Mouse (Mus musculus) E14TG2a.4 (cell line): ENCODE results near the gene Skap2.

Experiments used
- H3K27me3 ChIP-seq: 2 replicates; pipeline ENCODE4 v1.6.1; 2014; ENCODE audit warnings: low read length, control low read depth; ENCODE audit not compliant: insufficient read depth
- H3K36me3 ChIP-seq: 2 replicates; pipeline ENCODE4 v1.6.1; 2014; ENCODE audit warnings: low read length, control low read depth; ENCODE audit not compliant: insufficient read depth
- H3K4me1 ChIP-seq: replicated peaks from 2 replicates; pipeline ENCODE4 v1.6.1; 2014; ENCODE audit warnings: low read depth, low read length, control low read depth
- H3K4me3 ChIP-seq: replicated peaks from 2 replicates; pipeline ENCODE4 v1.5.1; 2014; ENCODE audit warnings: mild to moderate bottlenecking, low read length
- H3K9me3 ChIP-seq: 2 replicates; pipeline ENCODE4 v1.6.1; 2014; ENCODE audit warnings: low read length, control low read depth
- CTCF ChIP-seq: conservative IDR thresholded peaks from 2 replicates; pipeline ENCODE4 v1.5.1; 2014; ENCODE audit warnings: low read length
- NANOG ChIP-seq: IDR thresholded peaks from 2 replicates; pipeline ENCODE4 v1.6.1; 2014; ENCODE audit warnings: borderline replicate concordance, low read length, mixed read lengths
- POU5F1 ChIP-seq: IDR thresholded peaks from 2 replicates; pipeline ENCODE4 v1.6.1; 2014; ENCODE audit warnings: low read length, borderline replicate concordance

Gene Skap2

DNA sequence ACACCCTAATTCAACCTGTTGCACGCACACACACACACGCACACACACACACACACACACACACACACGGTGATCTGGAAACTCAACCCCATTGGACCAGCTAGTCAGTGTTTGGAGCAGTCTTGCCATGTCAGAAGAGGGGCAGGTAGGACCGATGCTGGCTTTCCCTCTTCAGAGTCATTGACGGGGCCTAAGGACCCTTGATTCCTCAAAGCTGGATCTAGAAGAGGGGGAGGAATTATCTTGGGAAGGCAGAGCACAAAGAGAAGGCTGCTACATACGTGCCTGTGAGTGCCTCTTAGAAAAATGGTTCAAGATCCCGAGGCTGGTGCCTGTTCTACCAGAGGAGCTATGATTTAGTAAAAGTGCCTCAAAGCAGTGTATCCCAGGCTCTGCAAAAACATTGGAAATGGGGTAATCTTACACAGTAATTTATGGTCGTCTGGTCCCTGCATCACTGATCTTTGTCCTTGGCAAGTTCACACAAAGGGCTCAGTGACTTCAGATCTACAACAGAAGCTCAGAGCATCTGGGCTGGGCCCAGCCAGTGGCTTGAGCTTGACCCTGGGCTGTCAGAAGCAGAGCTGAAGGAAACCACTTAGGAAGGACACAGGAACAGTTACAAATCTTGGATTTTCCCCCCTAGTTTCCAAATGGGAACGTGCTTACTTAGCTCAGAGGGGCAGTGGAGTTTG lies 188.1 kb downstream of the Skap2 start:
- no peaks in the 10 kb centered on the region for H3K9me3 ChIP-seq
- no peak overlapping the region for H3K4me3 ChIP-seq
- peaks cover 9% of the 10 kb centered on the region; the same call in 1 of the 2 replicates for H3K27me3 ChIP-seq
- no peaks in the 10 kb centered on the region for H3K36me3 ChIP-seq
- H3K4me1 ChIP-seq = no peaks in the 10 kb centered on the region
- no peak for TF ChIP-seq NANOG
- no peak for TF ChIP-seq POU5F1
- TF ChIP-seq CTCF = no peak

DNA sequence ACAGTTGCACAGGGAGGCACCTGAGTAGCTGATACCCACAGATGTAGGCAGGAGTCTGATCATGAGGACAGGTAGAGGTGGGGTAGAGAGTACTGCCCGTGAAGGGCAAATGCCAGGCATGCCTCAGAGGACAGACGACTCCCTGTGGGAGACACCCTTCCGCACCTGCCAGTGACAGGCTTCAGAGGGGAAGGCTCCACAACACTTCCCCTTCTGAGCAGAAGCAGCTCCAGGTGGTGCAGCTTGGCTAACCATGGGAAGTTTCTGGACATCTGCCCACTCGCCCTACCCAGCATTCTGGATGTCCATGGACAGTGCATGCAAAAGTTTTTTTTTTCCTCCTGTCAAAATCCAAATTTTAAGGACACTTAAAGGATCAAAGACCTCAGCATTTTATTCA lies 190.3 kb downstream of the Skap2 start:
- Histone ChIP-seq H3K36me3 (no peaks in the 10 kb centered on the region), H3K27me3 (peaks cover 9% of the 10 kb centered on the region; the same call in 1 of the 2 replicates), H3K4me3 (no peak overlapping the region), H3K4me1 (no peaks in the 10 kb centered on the region), H3K9me3 (peaks cover 9% of the 10 kb centered on the region)
- TF ChIP-seq POU5F1 (no peak), CTCF (no peak), NANOG (no peak)

GRCm38 (mm10) chr6:51820853-51821252 lies 191.5 kb downstream of the Skap2 start:
- Histone ChIP-seq H3K27me3 (peaks cover 9% of the 10 kb centered on the region; the same call in 1 of the 2 replicates), H3K36me3 (no peaks in the 10 kb centered on the region), H3K4me3 (no peak overlapping the region), H3K9me3 (peaks cover 9% of the 10 kb centered on the region), H3K4me1 (no peaks in the 10 kb centered on the region)
- TF ChIP-seq POU5F1 (no peak), NANOG (no peak), CTCF (no peak)

- Histone ChIP-seq H3K9me3 (peaks cover 9% of the 10 kb centered on the region), H3K36me3 (no peaks in the 10 kb centered on the region), H3K4me3 (no peak overlapping the region), H3K27me3 (peaks cover 8% of the 10 kb centered on the region; the same call in 1 of the 2 replicates), H3K4me1 (no peaks in the 10 kb centered on the region)
- no peak for TF ChIP-seq CTCF
- TF ChIP-seq NANOG = no peak
- TF ChIP-seq POU5F1 = no peak
Measured at GRCm38 (mm10) chr6:51816892-51817621, 195.3 kb downstream of the Skap2 start.

GRCm38 (mm10) chr6:51810906-51811305 lies 201.4 kb downstream of the Skap2 start:
- Histone ChIP-seq H3K27me3 (0 out of 2 replicates have a peak, but pooled peaks cover 4% of the 10 kb centered on the region), H3K36me3 (no peaks in the 10 kb centered on the region), H3K9me3 (no peaks in the 10 kb centered on the region), H3K4me1 (no peaks in the 10 kb centered on the region), H3K4me3 (no peak overlapping the region)
- TF ChIP-seq NANOG (no peak), POU5F1 (no peak), CTCF (no peak)

GRCm38 (mm10) chr6:51809164-51809824 lies 203.1 kb downstream of the Skap2 start:
- TF ChIP-seq NANOG (no peak), POU5F1 (no peak), CTCF (no peak)
- H3K4me3 ChIP-seq = no peak overlapping the region

GRCm38 (mm10) chr6:51808011-51808410 lies 204.3 kb downstream of the Skap2 start:
- H3K4me1 ChIP-seq = no peaks in the 10 kb centered on the region
- TF ChIP-seq POU5F1 (no peak), NANOG (no peak), CTCF (no peak)
- H3K4me3 ChIP-seq = no peak overlapping the region
- 0 out of 2 replicates have a peak, but pooled peaks cover 2% of the 10 kb centered on the region for H3K27me3 ChIP-seq
- H3K9me3 ChIP-seq = no peaks in the 10 kb centered on the region
- H3K36me3 ChIP-seq = no peaks in the 10 kb centered on the region

More at GRCm38 (mm10) chr6:51809164-51809824, 203.1 kb downstream of the Skap2 start:
- Histone ChIP-seq H3K4me1 (no peaks in the 10 kb centered on the region), H3K36me3 (no peaks in the 10 kb centered on the region), H3K27me3 (0 out of 2 replicates have a peak, but pooled peaks cover 4% of the 10 kb centered on the region), H3K9me3 (no peaks in the 10 kb centered on the region)
